Mouse (Mus musculus) kidney, adult 2 months (tissue): ENCODE results near the gene Zfp808. TPM values are rescaled to one million over a fixed set of nuclear protein-coding genes. Genes with fewer than 3 reads are reported as not detected.

Experiments
- DNase-seq: peaks from one replicate; pipeline ENCODE4 v3.0.0; 2021
- H3K27ac ChIP-seq: fragments of 200-500 bp; 2 replicates; pipeline ENCODE4 v1.5.1; 2012; ENCODE audit warnings: low read depth, low read length, control low read depth, inconsistent platforms; ENCODE audit not compliant: insufficient read depth
- H3K27me3 ChIP-seq: fragments of 200-500 bp; replicated peaks from 2 replicates; pipeline ENCODE4 v1.6.1; 2012; ENCODE audit warnings: mild to moderate bottlenecking, moderate library complexity, low read length, inconsistent platforms; ENCODE audit not compliant: control insufficient read depth, insufficient read depth
- H3K36me3 ChIP-seq: fragments of 200-500 bp; 2 replicates; pipeline ENCODE4 v1.6.1; 2012; ENCODE audit warnings: mild to moderate bottlenecking, moderate library complexity, low read length, inconsistent platforms; ENCODE audit not compliant: control insufficient read depth, insufficient read depth
- H3K4me1 ChIP-seq: fragments of 200-500 bp; 2 replicates; pipeline ENCODE4 v1.6.1; 2011; ENCODE audit warnings: low read length; ENCODE audit not compliant: control insufficient read depth, insufficient read depth
- H3K4me3 ChIP-seq: fragments of 200-500 bp; 2 replicates; pipeline ENCODE4 v1.5.1; 2011; ENCODE audit warnings: mild to moderate bottlenecking, low read depth, low read length, control low read depth; ENCODE audit not compliant: insufficient read depth
- CTCF ChIP-seq: fragments of 200-500 bp; conservative IDR thresholded peaks from 2 replicates; pipeline ENCODE4 v1.5.1; 2011; ENCODE audit warnings: low read depth, mild to moderate bottlenecking, control low read depth, low read length, moderate library complexity, mixed read lengths; ENCODE audit not compliant: insufficient read depth, insufficient read length
- POLR2A ChIP-seq: fragments of 200-500 bp; IDR thresholded peaks from one replicate; pipeline ENCODE4 v1.6.1; 2011; ENCODE audit warnings: low read depth, low read length, control low read depth
- WGBS: fragments of 180-500 bp; shearing (Covaris S2); methylation state at CpG from one replicate; pipeline ENCODE4 v1.1.7; 2018; 5-methylcytosine and 5-hydroxymethylcytosine counted together
- polyA plus RNA-seq: library from polyadenylated mRNA; depleted of rRNA; stranded (reverse); fragments of >200 nt; gene quantifications from 2 replicates; pipeline ENCODE4 v1.2.3, GENCODE M21; 2012

Zfp808 gene
- polyA plus RNA-seq, 1 experiment = 0.42 TPM

DNA sequence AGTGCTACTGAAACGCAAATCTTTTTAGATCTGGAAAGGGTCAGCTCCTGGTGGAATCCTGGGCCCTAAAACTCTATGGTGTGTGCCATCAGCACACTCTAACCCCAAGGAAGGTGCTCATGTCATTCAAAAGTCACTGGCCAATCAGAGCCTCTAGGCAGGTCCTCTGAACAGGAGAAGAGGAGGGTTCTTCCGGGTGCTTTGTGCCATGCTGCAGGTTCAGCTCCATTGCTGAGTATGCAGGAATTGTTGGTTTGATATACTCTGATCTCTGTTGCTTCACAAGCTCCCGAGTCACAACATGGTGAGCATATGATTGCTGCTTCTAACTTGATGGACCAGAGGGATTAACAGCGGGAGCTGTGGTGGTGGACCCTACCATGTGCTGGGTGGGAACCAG, 133.7 kb downstream of the Zfp808 start:
- Histone ChIP-seq H3K36me3 (no peaks in the 10 kb centered on the region), H3K27ac (no peak overlapping the region), H3K4me1 (no peaks in the 10 kb centered on the region), H3K27me3 (no peaks in the 10 kb centered on the region), H3K4me3 (no peak overlapping the region)
- TF ChIP-seq POLR2A (no peak), CTCF (no peak)
- 80% methylated on average over 4 of the region's 4 CpGs for WGBS
- no peak for DNase-seq
